Mouse (Mus musculus) brain, embryonic 14.5 days (tissue): ENCODE measurements at regions not wholly inside any gene's neighbourhood (a gene's known extent, or its start where the extent isn't known, plus 50 kb on each side); places are given as distances from the start of the nearest gene placed in this dataset.

ENCODE experiments used
- DNase-seq: peaks from one replicate; pipeline ENCODE4 v3.0.0-alpha.2; 2011; ENCODE audit warnings: low read depth
- CTCF ChIP-seq: fragments of 200-500 bp; IDR thresholded peaks from 2 replicates; pipeline ENCODE4 v1.5.1; 2012; ENCODE audit warnings: inconsistent platforms, mild to moderate bottlenecking, moderate library complexity, borderline replicate concordance; ENCODE audit not compliant: insufficient read depth, insufficient read length; ENCODE audit errors: extremely low read depth
- POLR2A ChIP-seq: fragments of 200-500 bp; IDR thresholded peaks from 2 replicates; pipeline ENCODE4 v1.6.1; 2012; ENCODE audit warnings: mild to moderate bottlenecking, inconsistent platforms, borderline replicate concordance; ENCODE audit not compliant: poor library complexity, insufficient read depth, insufficient read length, severe bottlenecking; ENCODE audit errors: extremely low read depth

DNA sequence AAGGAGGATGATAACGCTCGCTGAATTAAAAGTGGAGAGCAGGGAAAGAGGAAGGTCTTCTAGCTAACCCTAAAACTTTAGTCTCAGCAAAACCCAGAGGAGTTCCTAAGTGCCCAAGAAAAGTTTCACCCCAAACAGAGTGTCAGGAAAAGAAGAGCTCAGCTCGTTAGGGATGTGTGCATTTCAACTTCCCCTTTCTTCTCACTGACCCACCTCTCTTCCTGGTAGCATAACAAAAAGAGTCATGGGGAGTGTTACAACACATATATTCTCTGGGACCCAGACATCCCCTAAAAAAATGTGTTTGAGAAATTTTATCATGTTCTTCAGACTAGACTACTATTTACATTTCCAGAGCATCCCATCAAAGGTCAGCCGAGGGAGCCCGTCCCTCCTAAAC, 432.6 kb downstream of the Mctp2 start:
- TF ChIP-seq POLR2A (no peak), CTCF (no peak)
- no peak for DNase-seq

DNA sequence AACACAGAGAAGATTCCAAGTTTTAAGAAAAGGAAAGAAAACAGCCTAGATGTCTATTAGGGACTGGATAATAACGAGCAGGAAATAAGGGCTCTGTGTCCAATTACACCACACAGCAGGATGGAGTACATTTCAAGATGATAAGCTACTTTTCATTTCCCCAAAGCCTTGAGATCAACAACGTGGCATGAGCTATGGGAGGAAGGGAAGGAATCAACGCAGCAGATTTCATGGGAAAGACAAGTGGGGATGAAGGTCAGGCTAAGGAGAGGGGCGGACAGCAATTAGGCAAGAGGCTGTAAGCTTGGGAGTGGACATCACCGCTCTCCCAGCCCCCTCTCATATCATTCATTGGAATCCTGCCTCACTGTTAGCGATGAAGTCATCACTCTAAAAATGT, 433.5 kb downstream of the Mctp2 start:
- no peak for TF ChIP-seq POLR2A
- no peak for TF ChIP-seq CTCF
- peak; percentile 3 for DNase-seq

DNA sequence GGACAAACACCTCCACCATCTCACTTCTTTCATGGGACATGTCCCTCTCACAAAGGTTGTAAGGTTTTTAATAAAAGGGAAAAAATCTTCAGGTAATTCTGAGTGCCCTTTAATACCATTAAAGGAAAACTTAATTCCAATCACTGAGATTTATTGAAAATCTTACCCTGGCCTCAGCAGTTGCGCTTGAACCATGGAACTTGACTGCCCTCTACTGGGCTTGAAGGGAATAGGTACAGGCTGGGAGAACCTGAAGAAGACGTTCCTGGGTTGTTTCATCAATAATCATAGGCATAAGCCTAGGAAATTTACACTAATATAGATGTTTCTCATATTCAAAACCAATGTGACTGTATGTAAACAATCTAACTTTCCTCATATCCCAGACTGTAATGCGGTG, 439.3 kb downstream of the Mctp2 start:
- peak; percentile 85 for DNase-seq
- TF ChIP-seq CTCF (peak; percentile 90; the same call in 1 of the 2 replicates), POLR2A (no peak)

- DNase-seq = peak; percentile 60
- no peak for TF ChIP-seq POLR2A
- TF ChIP-seq CTCF = peak; percentile 2; the same call in 1 of the 2 replicates
These were observed 440.8 kb downstream of the Mctp2 start for GRCm38 (mm10) chr7:71865371-71866166.

DNA sequence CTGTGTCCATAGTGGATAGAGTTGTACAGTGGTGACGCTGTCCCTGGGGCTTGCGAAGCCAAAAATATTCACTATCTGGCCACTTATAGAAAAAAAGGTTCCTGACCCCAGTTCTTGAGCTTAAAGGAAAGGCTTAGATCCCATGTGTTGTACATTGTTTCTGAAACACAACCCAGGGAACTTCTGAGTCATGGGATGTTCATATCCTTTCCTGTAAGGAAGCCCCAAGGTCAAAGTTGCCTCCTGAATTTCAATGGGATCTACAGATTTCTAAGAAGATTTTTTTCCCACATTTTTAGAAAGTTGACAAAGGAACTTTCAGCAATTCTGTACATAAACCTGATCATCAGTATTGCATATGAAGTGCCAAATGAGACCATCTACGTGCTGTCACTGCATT, 453.5 kb downstream of the Mctp2 start:
- no peak for DNase-seq
- no peak for TF ChIP-seq POLR2A
- TF ChIP-seq CTCF = no peak

DNA sequence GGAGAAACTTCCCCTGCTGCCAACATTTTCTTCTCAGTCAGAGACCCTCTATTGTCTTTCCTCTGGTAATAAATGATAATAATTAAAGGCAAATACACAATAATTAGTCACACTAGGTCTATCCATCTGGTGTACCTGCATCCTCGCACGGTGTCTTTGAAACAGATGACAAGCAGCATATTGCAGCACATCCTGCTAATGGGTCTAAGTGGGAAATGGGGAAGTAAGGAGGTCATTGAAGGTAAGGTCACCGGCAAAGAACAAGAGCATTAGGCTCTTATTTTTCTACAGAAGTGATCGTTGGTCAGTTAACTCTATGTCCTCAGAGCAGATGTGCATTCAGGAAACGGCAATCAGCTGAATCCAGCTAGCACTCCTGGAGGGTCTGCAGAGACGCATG, 457.2 kb downstream of the Mctp2 start:
- TF ChIP-seq POLR2A = no peak
- TF ChIP-seq CTCF = no peak
- DNase-seq = no peak

GRCm38 (mm10) chr7:71837845-71838244, 468.6 kb downstream of the Mctp2 start:
- DNase-seq = no peak
- TF ChIP-seq POLR2A = no peak
- TF ChIP-seq CTCF = no peak

DNA sequence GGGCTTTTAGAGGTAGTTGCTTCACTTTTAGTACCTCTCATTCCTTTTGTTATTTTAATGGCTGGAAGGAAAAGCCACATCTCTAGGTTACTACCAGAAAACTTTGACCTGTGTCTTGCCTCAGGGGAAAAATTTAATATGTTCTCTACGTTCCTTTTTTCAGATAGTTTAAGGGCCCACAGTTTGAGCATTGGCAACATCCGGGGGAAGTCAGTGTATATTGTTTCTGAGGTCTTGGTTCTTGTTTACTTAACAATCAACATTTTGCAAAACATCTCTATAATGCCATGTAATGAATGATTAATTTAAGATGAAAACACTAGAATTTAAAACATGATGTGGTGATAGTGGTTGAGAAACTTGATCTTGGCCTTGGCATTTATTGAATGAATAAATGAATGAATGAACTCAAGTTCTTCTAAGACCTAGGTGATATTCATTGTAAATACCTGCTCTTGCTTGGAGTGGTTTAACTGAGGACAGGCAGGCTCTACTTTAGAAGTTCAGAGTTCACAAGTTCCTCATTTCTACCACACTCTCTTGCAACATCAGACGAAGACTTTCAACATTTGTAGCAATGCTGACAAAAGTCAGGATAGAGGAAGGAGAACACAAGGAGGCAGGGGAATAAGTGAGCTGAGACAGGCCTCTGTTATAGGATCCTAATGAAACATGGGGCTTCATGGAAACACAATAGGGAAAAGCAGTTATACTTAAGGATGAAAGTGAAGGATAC, 474.4 kb downstream of the Mctp2 start:
- no peak for DNase-seq
- TF ChIP-seq POLR2A = no peak
- no peak for TF ChIP-seq CTCF

- peak; percentile 8 for DNase-seq
- TF ChIP-seq CTCF (no peak), POLR2A (no peak)
These were observed 476.8 kb downstream of the Mctp2 start for GRCm38 (mm10) chr7:71829567-71829966.

GRCm38 (mm10) chr7:71816138-71816537, 464.9 kb upstream of the Gm10295 start:
- peak; percentile 28 for DNase-seq

DNA sequence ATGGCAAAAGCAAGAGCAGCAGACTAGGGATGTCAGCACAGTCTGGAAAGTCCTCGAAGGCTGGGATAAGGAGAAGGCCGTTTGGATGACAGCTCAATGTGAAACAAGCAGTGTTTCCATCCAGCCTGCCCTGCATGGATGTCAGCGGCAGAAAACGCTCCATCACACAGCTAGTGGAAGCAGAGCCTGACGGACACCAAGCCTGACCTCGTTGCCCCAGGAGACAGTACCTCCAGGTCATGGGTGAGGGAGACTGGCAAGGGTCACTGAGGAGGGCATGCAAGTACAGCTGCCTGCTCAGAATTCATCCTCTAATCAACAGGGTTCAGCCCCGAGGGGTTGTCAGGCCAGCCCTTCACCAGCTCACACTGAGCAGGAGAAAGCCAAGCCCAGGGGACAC, 442.9 kb upstream of the Gm10295 start:
- no peak for TF ChIP-seq CTCF
- no peak for TF ChIP-seq POLR2A
- no peak for DNase-seq

More at GRCm38 (mm10) chr7:71816138-71816537, 464.9 kb upstream of the Gm10295 start:
- TF ChIP-seq CTCF (no peak), POLR2A (no peak)
